Mouse (Mus musculus) adrenal gland, postnatal 14 days (tissue): ENCODE results near the gene Gm20838. TPM values are rescaled to one million over a fixed set of nuclear protein-coding genes. Genes with fewer than 3 reads are reported as not detected.
"Not testable (repeated sequence)": the region's sequence is repeated elsewhere in the genome, so short reads cannot be mapped to it uniquely, and the experiment has no call there.

Experiments
- DNase-seq: peaks from one replicate; pipeline ENCODE4 v3.0.0; 2021; ENCODE audit warnings: mixed read lengths
- long read RNA-seq, 2 experiments: library from polyadenylated mRNA; stranded (forward); transcript quantifications; one replicate each; pipeline ENCODE4 v2.0.0; 2021
- total RNA-seq: library from RNA; stranded (reverse); gene quantifications from 2 replicates; pipeline ENCODE4 v1.2.3, GENCODE M21; 2021

Gene Gm20838
- not detected in 2 replicates for total RNA-seq
- long read RNA-seq, experiment 1: 0 reads
- long read RNA-seq, experiment 2: 0 reads

DNA sequence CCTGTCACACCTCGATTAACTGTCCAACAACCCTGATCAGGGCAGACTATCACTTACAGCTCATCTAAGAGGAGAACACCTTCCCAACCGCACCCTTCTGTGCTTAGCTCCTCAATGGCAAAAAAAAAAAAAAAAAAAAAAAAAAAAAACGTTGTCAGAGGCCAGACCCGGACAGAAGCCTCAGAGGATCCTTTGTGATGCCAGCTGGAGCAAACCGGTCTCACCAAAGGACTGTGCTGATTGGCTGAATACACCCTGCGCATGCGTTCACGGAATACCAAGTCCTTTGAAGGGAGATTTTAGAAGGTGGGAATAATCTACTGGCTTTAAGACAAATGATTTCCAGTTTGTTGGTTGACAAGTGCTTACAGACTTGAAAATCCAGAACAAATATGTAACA, at the start of gene Gm20838:
Gene Gm20838 (minus strand): TSS at position 101 of the 400 bp plus-strand sequence.
- not testable (repeated sequence) for DNase-seq
